Mouse (Mus musculus) layer of hippocampus, adult 18-20 months (tissue): Measurements from ENCODE around the gene Cpne9. TPM values are rescaled to one million over a fixed set of nuclear protein-coding genes. Genes with fewer than 3 reads are reported as not detected.

ENCODE experiments used
- DNase-seq, 2 experiments: peaks; one replicate each; pipeline ENCODE4 v3.0.0; 2022; ENCODE audit warnings: low spot score in 2 of 2
- total RNA-seq, 2 experiments: library from RNA; stranded (reverse); gene quantifications; 2 replicates each; pipeline ENCODE4 v1.2.3; 2021

Cpne9 gene
- total RNA-seq, 2 experiments from 2014 or later: 15.9 to 18.5 TPM

DNA sequence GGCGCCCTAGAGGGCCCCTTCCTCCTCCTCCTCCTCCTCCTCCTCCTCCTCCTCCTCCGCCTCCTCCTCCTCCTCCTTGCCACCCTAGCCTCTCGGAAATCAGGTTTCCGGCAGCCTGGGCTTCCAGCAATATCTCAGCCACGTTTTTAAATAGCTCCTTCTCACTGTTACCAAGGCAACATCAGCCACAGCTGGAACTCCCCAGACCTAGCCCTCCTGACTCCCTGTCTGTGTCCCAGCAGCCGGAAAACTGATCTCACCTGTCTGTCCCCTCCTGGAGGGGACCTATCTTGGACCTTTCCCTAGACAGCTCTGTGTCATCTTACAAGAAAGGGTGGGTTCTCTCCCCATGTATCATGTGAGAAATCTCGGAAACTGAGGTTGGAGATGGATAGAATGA lies 60.2 kb downstream of the Cpne9 start:
- no peak for DNase-seq

DNA sequence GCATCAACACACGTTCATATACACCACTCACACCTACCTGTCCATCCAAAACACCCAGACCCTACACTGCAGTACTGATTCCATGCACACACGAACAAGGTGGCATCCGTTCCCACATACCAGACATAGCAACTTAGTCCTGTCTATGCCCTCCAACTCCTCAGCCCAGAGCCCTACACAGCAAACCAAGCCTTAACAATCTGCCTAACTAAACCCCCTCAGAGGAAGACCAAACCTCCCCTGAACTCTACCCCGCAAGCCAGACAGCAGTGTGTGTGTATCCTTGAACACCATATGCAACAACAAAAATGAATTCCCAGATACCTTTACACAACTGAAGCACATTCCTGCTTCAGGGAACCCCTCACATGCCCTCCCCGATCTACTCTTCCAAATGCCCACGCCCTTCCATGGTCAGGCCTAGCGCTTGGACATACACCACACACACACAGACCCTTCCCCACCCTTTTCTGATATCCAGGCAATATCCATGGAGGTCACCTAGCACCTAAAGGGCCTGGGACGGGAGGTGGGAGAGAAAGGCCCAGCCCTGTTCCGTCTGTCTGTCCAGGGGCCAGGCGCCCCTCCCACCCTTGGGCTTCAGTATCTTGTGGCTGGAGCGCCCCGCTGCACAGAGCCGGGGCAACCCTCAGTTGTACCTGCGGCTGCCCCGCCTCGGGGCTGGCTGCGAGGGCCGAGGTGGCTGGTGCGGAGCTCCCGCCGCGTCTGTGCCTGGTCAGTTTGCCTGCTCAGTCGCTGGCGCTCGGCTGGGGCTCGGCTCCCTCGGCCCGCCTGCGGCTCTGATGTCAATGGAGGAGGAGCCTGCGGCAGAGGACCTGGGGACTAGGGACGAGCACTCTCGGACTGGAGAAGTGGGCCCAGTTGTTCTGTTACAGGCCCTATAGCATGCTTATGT lies 61.3 kb downstream of the Cpne9 start, which contains the start of gene Camk1:
TSS of gene Camk1 (minus strand) at position 808 of the 916 bp plus-strand sequence.
- DNase-seq: peak; percentile 64 to 69

DNA sequence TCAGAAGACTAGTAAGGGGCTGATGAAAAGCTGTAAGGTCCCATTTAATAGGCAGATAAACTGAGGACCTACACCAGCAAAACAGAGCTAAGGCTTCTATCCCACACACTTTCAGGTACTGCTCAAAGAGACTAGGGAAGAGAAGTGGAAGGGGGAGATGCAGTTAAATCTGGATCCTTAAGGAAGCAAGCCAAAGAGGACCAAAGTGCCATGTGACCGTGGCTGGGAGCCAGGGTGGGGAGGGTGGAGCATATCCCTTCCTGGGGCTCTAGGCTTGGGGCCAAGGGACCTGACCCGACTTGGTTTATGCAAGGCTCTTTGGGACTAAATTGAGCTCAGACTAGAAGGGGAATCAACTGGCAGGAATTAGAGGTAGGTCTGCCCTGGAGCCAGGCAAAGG lies 62.2 kb downstream of the Cpne9 start:
- DNase-seq: no peak

DNA sequence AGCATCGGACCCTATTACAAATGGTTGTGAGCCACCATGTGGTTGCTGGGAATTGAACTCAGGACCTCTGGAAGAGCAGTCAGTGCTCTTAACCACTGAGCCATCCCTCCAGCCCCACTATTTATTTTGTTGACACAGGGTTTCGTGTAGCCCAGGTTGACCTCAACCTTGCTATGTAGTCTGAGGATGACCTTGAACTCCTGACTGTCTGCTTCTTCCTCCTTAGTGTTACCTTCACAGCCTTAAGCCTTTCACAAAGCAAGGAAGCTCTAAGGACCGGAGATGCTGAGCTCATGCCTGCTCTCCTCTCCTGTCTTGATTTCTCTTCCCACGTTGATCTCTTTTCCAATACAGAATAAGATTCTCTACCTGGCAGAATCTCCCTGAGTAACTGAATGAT lies 64.8 kb downstream of the Cpne9 start:
- no peak for DNase-seq

- DNase-seq: no peak
Observed at GRCm38 (mm10) chr6:113350538-113350937, 68.4 kb downstream of the Cpne9 start.

DNA sequence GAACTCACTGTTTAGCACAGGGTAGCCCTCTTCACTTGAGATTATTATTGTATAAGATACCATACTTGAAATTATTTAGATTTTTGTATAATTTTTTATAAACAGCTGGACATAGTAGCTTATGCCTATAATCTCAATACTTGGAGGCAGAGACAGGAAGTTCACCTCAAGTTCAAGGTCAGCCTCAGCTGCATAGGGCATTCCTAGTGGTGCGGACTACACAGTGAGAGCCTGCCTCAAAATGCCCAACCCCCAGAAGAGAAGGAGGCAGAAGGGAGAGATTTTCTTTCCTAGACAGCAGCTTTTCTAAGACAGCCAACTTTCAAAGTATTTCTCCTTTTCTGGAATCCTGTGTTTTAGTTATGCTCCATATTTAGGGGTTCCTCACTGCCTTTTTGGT lies 69.1 kb downstream of the Cpne9 start:
- DNase-seq: no peak

- DNase-seq: no peak
Observed at GRCm38 (mm10) chr6:113351653-113352052, 69.5 kb downstream of the Cpne9 start.

DNA sequence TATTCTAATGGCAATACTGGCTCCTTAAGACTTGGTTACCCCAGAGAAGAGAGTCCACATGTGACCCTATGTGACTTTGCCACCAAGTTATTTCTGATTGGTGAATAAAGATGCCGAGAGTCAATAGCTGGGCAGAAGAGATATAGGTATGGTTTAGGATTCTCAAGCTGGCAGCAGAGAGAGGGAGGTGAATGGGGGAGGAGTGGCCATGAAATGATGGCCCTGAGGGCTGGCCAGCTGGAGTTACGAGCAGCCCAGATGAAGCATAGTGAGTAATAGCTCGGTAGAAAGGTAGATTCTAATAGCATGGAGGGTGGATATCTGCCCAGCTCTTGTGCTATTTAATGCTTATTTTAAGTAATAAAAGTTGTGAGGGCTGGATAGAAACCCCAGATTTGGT lies 70.7 kb downstream of the Cpne9 start:
- DNase-seq: no peak

DNA sequence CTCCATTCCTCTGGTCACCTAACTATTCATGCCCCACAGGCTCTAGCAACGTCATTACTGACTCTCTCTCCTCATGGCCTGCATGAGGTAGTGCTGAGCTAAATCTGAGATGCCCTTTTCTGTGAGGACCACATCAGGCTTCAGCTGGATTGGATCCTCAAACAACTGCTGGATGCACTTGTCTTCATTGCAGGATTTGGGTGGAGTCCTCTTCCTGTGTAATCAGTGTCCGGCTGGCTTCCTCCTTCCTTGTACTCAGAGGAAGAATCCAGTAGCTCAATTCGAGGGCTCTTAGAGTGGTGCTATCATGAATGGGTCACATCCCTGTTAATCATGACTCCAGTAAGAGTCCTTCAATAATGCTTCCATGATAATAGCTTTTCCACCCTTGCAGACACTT lies 71.6 kb downstream of the Cpne9 start:
- no peak for DNase-seq

Other genes with a start within 250 kb of the Cpne9 start
- 10 to 100 TPM; 30.0 to 30.3 TPM for gene Thumpd3, start 236.1 kb upstream of the Cpne9 start, total RNA-seq
- 10 to 100 TPM; 92.8 to 95.7 TPM for gene Setd5, start 204.9 kb upstream of the Cpne9 start, total RNA-seq
- gene Lhfpl4, start 86.9 kb upstream of the Cpne9 start, total RNA-seq: 10 to 100 TPM; 74.2 to 76.4 TPM
- 10 to 100 TPM; 12.6 to 13.3 TPM for gene Mtmr14, start 44.5 kb upstream of the Cpne9 start, total RNA-seq
- 10 to 100 TPM; 37.7 to 37.8 TPM for gene Brpf1, start 24.8 kb downstream of the Cpne9 start, total RNA-seq
- 1 to 10 TPM; 6.8 to 7.9 TPM for gene Ogg1, start 44.7 kb downstream of the Cpne9 start, total RNA-seq
- gene Camk1, start 61.7 kb downstream of the Cpne9 start, total RNA-seq: 10 to 100 TPM; 51.8 to 53.2 TPM
- 10 to 100 TPM; 47.3 to 51.0 TPM for gene Tada3, start 95.6 kb downstream of the Cpne9 start, total RNA-seq
- gene Arpc4, start 95.8 kb downstream of the Cpne9 start, total RNA-seq: 100 to 1,000 TPM; 302 to 314 TPM
- 10 to 100 TPM; 14.8 to 17.6 TPM for gene Ttll3, start 107.0 kb downstream of the Cpne9 start, total RNA-seq
- 10 to 100 TPM; 28.6 to 30.3 TPM for gene Rpusd3, start 137.0 kb downstream of the Cpne9 start, total RNA-seq
- gene Cidec, start 153.5 kb downstream of the Cpne9 start, total RNA-seq: not detected
- gene Jagn1, start 160.3 kb downstream of the Cpne9 start, total RNA-seq: 10 to 100 TPM; 40.7 to 47.7 TPM
- gene Il17re, start 176.2 kb downstream of the Cpne9 start, total RNA-seq: under 1 TPM in 1 of 2 experiments, not detected in 1; 0.18 TPM
- gene Il17rc, start 189.1 kb downstream of the Cpne9 start, total RNA-seq: 1 to 10 TPM; 4.1 to 4.2 TPM
- 100 to 1,000 TPM; 106 to 111 TPM for gene Creld1, start 201.0 kb downstream of the Cpne9 start, total RNA-seq
- 10 to 100 TPM; 50.5 to 55.0 TPM for gene Prrt3, start 219.6 kb downstream of the Cpne9 start, total RNA-seq
- 10 to 100 TPM; 77.4 to 78.1 TPM for gene Emc3, start 249.3 kb downstream of the Cpne9 start, total RNA-seq
- 1 to 10 TPM; 1.7 to 2.7 TPM for gene Fancd2, start 249.4 kb downstream of the Cpne9 start, total RNA-seq